Comparison of ENCODE assay signal across 8 mouse cellular contexts in the genomic region with DNA sequence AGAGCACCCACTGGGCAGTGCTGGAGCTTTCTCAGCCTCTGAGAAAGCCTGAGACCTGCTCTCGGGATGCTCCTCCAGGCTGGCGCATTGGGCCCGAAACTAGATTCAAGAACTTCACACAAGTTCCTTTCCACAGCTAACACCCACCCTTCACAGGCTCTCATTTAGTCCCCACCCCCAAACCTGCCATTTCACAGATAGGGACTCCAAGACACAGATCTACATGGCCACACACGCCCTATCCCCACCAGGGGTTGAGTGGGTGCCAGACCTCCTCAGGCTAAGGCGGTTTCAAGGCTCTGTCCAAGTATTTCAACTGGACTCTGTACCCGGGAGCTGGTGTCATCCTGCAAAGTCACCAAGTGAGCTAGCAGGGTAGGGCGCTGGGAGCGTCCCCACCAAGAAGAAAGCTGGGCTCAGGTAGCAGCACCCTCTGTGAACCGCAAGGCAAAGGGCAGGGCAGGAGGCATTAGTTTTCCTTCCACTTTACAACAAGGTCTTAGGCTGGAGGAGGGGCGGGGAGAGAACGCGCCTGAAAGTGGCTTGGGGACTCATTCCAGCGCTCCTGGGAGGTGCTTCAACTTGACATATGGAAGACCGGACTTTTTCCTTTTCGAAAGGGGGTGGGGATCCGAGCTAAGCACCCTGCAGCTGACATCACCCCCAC. TPM values are rescaled to one million over a fixed set of nuclear protein-coding genes. Genes with fewer than 3 reads are reported as not detected.
DNase-seq lines count a peak whose midpoint lies in the region; ATAC-seq and TF ChIP-seq lines count a peak whose summit lies in the region.

No protein-coding gene starts in this region.

- peak overlapping the region; percentile 74 for H3K9ac ChIP-seq in forebrain, postnatal 0 days
- peak overlapping the region; percentile 72 for H3K9ac ChIP-seq in kidney, postnatal 0 days (ENCODE audit: low read depth, low read length)

- DNase-seq in R1 (ENCODE audit: low read depth, low spot score): peak; percentile 67
- no peak for DNase-seq in forebrain, postnatal 0 days
- peak; percentile 24 for DNase-seq in kidney, postnatal 0 days (ENCODE audit: low spot score)
- peak; percentile 69 for DNase-seq in lung, postnatal 36 days
- peak; percentile 47 for DNase-seq in splenic B cell, adult 2 months (ENCODE audit: low read depth, low spot score)
- no peak for DNase-seq in urinary bladder, postnatal 10 days (ENCODE audit: low spot score)
- no peak for DNase-seq in layer of hippocampus, postnatal 25 days (ENCODE audit: extremely low spot score in 1 of 2, low spot score in 1 of 2)

- peaks cover 10% of the 10 kb centered on the region for H3K27me3 ChIP-seq in C2C12 (ENCODE audit: control insufficient read depth, insufficient read depth, insufficient read length)
- H3K27me3 ChIP-seq in forebrain, postnatal 0 days (ENCODE audit: insufficient read depth, low read length): 0 out of 2 replicates have a peak, but pooled peaks cover 8% of the 10 kb centered on the region
- no peaks in the 10 kb centered on the region for H3K27me3 ChIP-seq in kidney, postnatal 0 days (ENCODE audit: insufficient read depth, low read length)
- no peaks in the 10 kb centered on the region for H3K27me3 ChIP-seq in splenic B cell, adult 2 months (ENCODE audit: control insufficient read depth, insufficient read depth, low read length, poor library complexity, severe bottlenecking)

- H3ac ChIP-seq in C2C12 (ENCODE audit: control insufficient read depth, insufficient read length, low read depth): peak overlapping the region; percentile 24

- H3K79me3 ChIP-seq in C2C12 (ENCODE audit: low read depth): peaks cover 13% of the 10 kb centered on the region

- no peak for TF ChIP-seq CTCF in C2C12 (IDR thresholded peaks at IDR 0.05; ENCODE audit: control insufficient read depth, insufficient read depth, insufficient read length)
- TF ChIP-seq CTCF in forebrain, postnatal 0 days (IDR thresholded peaks at IDR 0.05; ENCODE audit: low read depth): no peak
- no peak for TF ChIP-seq CTCF in kidney, postnatal 0 days (IDR thresholded peaks at IDR 0.05; ENCODE audit: low read depth)

- peak overlapping the region; percentile 90 for H3K4me2 ChIP-seq in forebrain, postnatal 0 days (ENCODE audit: low read depth)
- H3K4me2 ChIP-seq in kidney, postnatal 0 days (ENCODE audit: low read length): peak overlapping the region; percentile 90

- H3K79me2 ChIP-seq in C2C12 (ENCODE audit: control insufficient read depth, insufficient read depth): peaks cover 54% of the 10 kb centered on the region

- H3K4me3 ChIP-seq in C2C12 (ENCODE audit: insufficient read depth, poor library complexity, severe bottlenecking): peak overlapping the region; percentile 56
- H3K4me3 ChIP-seq in forebrain, postnatal 0 days (ENCODE audit: low read depth, low read length): peak overlapping the region; percentile 70
- peak overlapping the region; percentile 60 for H3K4me3 ChIP-seq in kidney, postnatal 0 days (replicated peaks; ENCODE audit: low read depth, low read length)

- H3K9me3 ChIP-seq in forebrain, postnatal 0 days (ENCODE audit: low read length): no peaks in the 10 kb centered on the region
- H3K9me3 ChIP-seq in kidney, postnatal 0 days (replicated peaks; ENCODE audit: low read length): no peaks in the 10 kb centered on the region

- WGBS in forebrain, postnatal 0 days: 18% methylated on average over 16 of the region's 16 CpGs
- WGBS in kidney, postnatal 0 days: 17% methylated on average over 16 of the region's 16 CpGs

- ATAC-seq in forebrain, postnatal 0 days: no peak
- ATAC-seq in kidney, postnatal 0 days (replicated peaks; ENCODE audit: low FRiP score, low read depth): peak; percentile 37

- no peaks in the 10 kb centered on the region for H3K36me3 ChIP-seq in C2C12 (ENCODE audit: control insufficient read depth, insufficient read depth)
- H3K36me3 ChIP-seq in forebrain, postnatal 0 days (ENCODE audit: insufficient read depth): no peaks in the 10 kb centered on the region
- no peaks in the 10 kb centered on the region for H3K36me3 ChIP-seq in kidney, postnatal 0 days (ENCODE audit: insufficient read depth, low read length)
- H3K36me3 ChIP-seq in splenic B cell, adult 2 months (ENCODE audit: control insufficient read depth, insufficient read depth, low read length, poor library complexity, severe bottlenecking): no peaks in the 10 kb centered on the region

- H3K4me1 ChIP-seq in forebrain, postnatal 0 days (ENCODE audit: insufficient read depth): no peaks in the 10 kb centered on the region
- peaks cover 11% of the 10 kb centered on the region; the same call in 1 of the 2 replicates for H3K4me1 ChIP-seq in kidney, postnatal 0 days (replicated peaks; ENCODE audit: insufficient read depth, low read length)

- no peak overlapping the region for H3K27ac ChIP-seq in forebrain, postnatal 0 days (ENCODE audit: low read depth, low read length)
- 0 out of 2 replicates have a peak overlapping the region, but pooled peaks have one; percentile 13 for H3K27ac ChIP-seq in kidney, postnatal 0 days

TF ChIP-seq in C2C12, 6 proteins besides CTCF, POLR2A, EP300 and RAD21:
- TF ChIP-seq FOSL1 (IDR thresholded peaks at IDR 0.05; ENCODE audit: insufficient read depth, low read length, poor library complexity, severe bottlenecking) (no peak), MYOG (IDR thresholded peaks at IDR 0.05; ENCODE audit: control insufficient read depth, extremely low read depth, insufficient read length) (no peak), MYOD1 (IDR thresholded peaks at IDR 0.05; ENCODE audit: control insufficient read depth, insufficient read length, low read depth) (no peak), USF1 (IDR thresholded peaks at IDR 0.05; ENCODE audit: low read depth) (no peak), CEBPB (IDR thresholded peaks at IDR 0.05; ENCODE audit: low read depth) (no peak), MAX (IDR thresholded peaks at IDR 0.05) (no peak)

RNA-seq across cellular contexts. Expression of a gene that starts 1.0 kb away (rescaled TPM):
- polyA plus RNA-seq in C2C12 (2012; fragmentation: generic; extraction: Trizol): 53.8 TPM
- 14.1 and 19.8 TPM in 2 replicates for total RNA-seq in forebrain, postnatal 0 days (2014; rRNA removed)
- 26.4 and 32.1 TPM in 2 replicates for polyA plus RNA-seq in forebrain, postnatal 0 days (2015; fragmentation: Nextera tagmentation; extraction: Ambion mirVana)
- polyA plus RNA-seq in kidney, postnatal 0 days (2015; fragmentation: Nextera tagmentation; extraction: Ambion mirVana): 65.0 and 70.3 TPM in 2 replicates
- total RNA-seq in layer of hippocampus, postnatal 25 days (2021): 10 to 100 TPM; 36.7 to 46.2 TPM

RNA-seq across cellular contexts. Expression of a gene that starts 17.7 kb away (rescaled TPM):
- polyA plus RNA-seq in C2C12 (2012; fragmentation: generic; extraction: Trizol): 5.8 TPM
- 14.1 and 14.4 TPM in 2 replicates for total RNA-seq in forebrain, postnatal 0 days (2014; rRNA removed)
- polyA plus RNA-seq in forebrain, postnatal 0 days (2015; fragmentation: Nextera tagmentation; extraction: Ambion mirVana): 7.4 and 11.8 TPM in 2 replicates
- polyA plus RNA-seq in kidney, postnatal 0 days (2015; fragmentation: Nextera tagmentation; extraction: Ambion mirVana): 10.2 and 12.2 TPM in 2 replicates
- 10 to 100 TPM in 1 of 2 experiments, 1 to 10 TPM in 1; 9.3 to 14.4 TPM for total RNA-seq in layer of hippocampus, postnatal 25 days (2021)

RNA-seq across cellular contexts. Expression of a gene that starts 31.6 kb away (rescaled TPM):
- polyA plus RNA-seq in C2C12 (2012; fragmentation: generic; extraction: Trizol): 0.55 TPM
- total RNA-seq in forebrain, postnatal 0 days (2014; rRNA removed): 0.81 and 1.5 TPM in 2 replicates
- 1.3 and 2.4 TPM in 2 replicates for polyA plus RNA-seq in forebrain, postnatal 0 days (2015; fragmentation: Nextera tagmentation; extraction: Ambion mirVana)
- polyA plus RNA-seq in kidney, postnatal 0 days (2015; fragmentation: Nextera tagmentation; extraction: Ambion mirVana): 31.3 and 35.6 TPM in 2 replicates
- total RNA-seq in layer of hippocampus, postnatal 25 days (2021): 1 to 10 TPM in 1 of 2 experiments, under 1 TPM in 1; 0.75 to 1.3 TPM

Comparison
In these comparisons a context has a peak if more than half of its experiments do, and no peak if none do; other contexts are left out.
1. DNase-seq: peak in R1 (single experiment), kidney, postnatal 0 days (single experiment), lung, postnatal 36 days (single experiment) and splenic B cell, adult 2 months (single experiment); none in forebrain, postnatal 0 days (single experiment), urinary bladder, postnatal 10 days (single experiment) and layer of hippocampus, postnatal 25 days (0 of 2).
2. Peak in every context shown above with its lines, with median percentiles within 50 percentile points of each other: H3K4me3 ChIP-seq.